Mouse (Mus musculus) cerebellum, adult 11-12 months (tissue): ENCODE results near the gene Htr3a.

Source experiments
- DNase-seq: peaks from one replicate; pipeline ENCODE4 v3.0.0; 2022

The Htr3a gene

GRCm38 (mm10) chr9:48910885-48911537 lies at the start of gene Htr3a:
Htr3a (minus strand) TSS chr9:48911099.
- DNase-seq = peak; percentile 83

- DNase-seq = no peak
These were observed 36.7 kb upstream of the Htr3a start for GRCm38 (mm10) chr9:48947565-48947964.

- no peak for DNase-seq
These were observed 31.4 kb upstream of the Htr3a start for GRCm38 (mm10) chr9:48942349-48942748.

GRCm38 (mm10) chr9:48929436-48929835 lies 18.5 kb upstream of the Htr3a start:
- no peak for DNase-seq

- DNase-seq = no peak
These were observed 17.9 kb upstream of the Htr3a start for GRCm38 (mm10) chr9:48928781-48929180.

GRCm38 (mm10) chr9:48916011-48916788 lies 5.3 kb upstream of the Htr3a start:
- DNase-seq = no peak

- DNase-seq = no peak
These were observed 6.5 kb downstream of the Htr3a start for GRCm38 (mm10) chr9:48904421-48904820.

GRCm38 (mm10) chr9:48903766-48904165 lies 7.1 kb downstream of the Htr3a start:
- DNase-seq = no peak

- DNase-seq = no peak
These were observed 12.3 kb downstream of the Htr3a start for GRCm38 (mm10) chr9:48898551-48898950.

GRCm38 (mm10) chr9:48895819-48896536 lies 14.9 kb downstream of the Htr3a start:
- DNase-seq = no peak

GRCm38 (mm10) chr9:48894755-48895154 lies 16.1 kb downstream of the Htr3a start:
- DNase-seq = no peak

GRCm38 (mm10) chr9:48893986-48894385 lies 16.9 kb downstream of the Htr3a start:
- DNase-seq = peak; percentile 40

- no peak for DNase-seq
These were observed 21.8 kb downstream of the Htr3a start for GRCm38 (mm10) chr9:48889093-48889492.

GRCm38 (mm10) chr9:48872896-48873295 lies 38.0 kb downstream of the Htr3a start:
- DNase-seq = no peak

- DNase-seq = no peak
These were observed 44.3 kb downstream of the Htr3a start for GRCm38 (mm10) chr9:48866523-48867121.

- no peak for DNase-seq
These were observed 45.7 kb downstream of the Htr3a start for GRCm38 (mm10) chr9:48865235-48865634.

GRCm38 (mm10) chr9:48861481-48861880 lies 49.4 kb downstream of the Htr3a start:
- DNase-seq = no peak

- DNase-seq = peak; percentile 67
These were observed 50.4 kb downstream of the Htr3a start for GRCm38 (mm10) chr9:48860526-48860845.

- no peak for DNase-seq
These were observed 50.9 kb downstream of the Htr3a start for GRCm38 (mm10) chr9:48859828-48860525.

- no peak for DNase-seq
These were observed 53.0 kb downstream of the Htr3a start for GRCm38 (mm10) chr9:48857944-48858343.

GRCm38 (mm10) chr9:48856240-48856639 lies 54.7 kb downstream of the Htr3a start:
- DNase-seq = no peak

GRCm38 (mm10) chr9:48849531-48849930 lies 61.4 kb downstream of the Htr3a start:
- DNase-seq = no peak
